Mouse (Mus musculus): ENCODE measurements at regions not wholly inside any gene's neighbourhood (a gene's known extent, or its start where the extent isn't known, plus 50 kb on each side); places are given as distances from the start of the nearest gene placed in this dataset.

DNA sequence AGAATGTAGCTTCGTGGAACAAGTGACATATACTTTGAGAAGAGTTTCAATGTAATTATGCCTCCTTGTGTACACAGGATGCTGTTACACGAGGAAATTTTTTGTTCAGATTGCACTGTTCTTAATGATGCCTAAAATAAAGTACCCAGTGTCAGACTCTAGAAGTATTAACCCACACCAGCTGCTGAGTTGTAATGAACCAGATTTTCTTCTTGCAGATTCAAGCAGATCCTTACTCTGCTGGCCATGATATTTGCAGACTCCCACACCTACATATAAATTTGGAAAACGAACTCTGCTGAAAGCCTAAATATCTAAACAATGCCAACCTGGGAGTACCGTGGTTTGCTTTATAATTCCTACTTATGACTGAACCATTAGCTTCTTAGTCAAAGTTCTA, 2794.2 kb downstream of the 9330182O14Rik start:
- H3K4me3 ChIP-seq (replicated peaks in 1 of 3; ENCODE audit: low read depth in 2 of 3, low read length in 2 of 3, poor library complexity in 1 of 3), result no peak overlapping the region
- H3K27ac ChIP-seq (ENCODE audit: insufficient read depth, low read depth), result no peak overlapping the region
- no peaks in the 10 kb centered on the region for H3K79me2 ChIP-seq (replicated peaks; ENCODE audit: control insufficient read depth, extremely low read depth, insufficient read depth, poor library complexity, severe bottlenecking)
- no peaks in the 10 kb centered on the region for H3K4me1 ChIP-seq (ENCODE audit: control insufficient read depth in 1 of 2, insufficient read depth in 2 of 2)
- no peak for DNase-seq (ENCODE audit: extremely low read depth)
- TF ChIP-seq GABPA (IDR thresholded peaks at IDR 0.05; ENCODE audit: insufficient replicate concordance, low read depth, low read length) (no peak), TCF12 (IDR thresholded peaks at IDR 0.05; ENCODE audit: low read depth, low read length) (no peak), ZMIZ1 (IDR thresholded peaks at IDR 0.05; ENCODE audit: low read depth, low read length) (no peak), SMC3 (IDR thresholded peaks at IDR 0.05; ENCODE audit: low read depth, low read length) (no peak), CHD1 (IDR thresholded peaks at IDR 0.05; ENCODE audit: low read depth, low read length) (no peak), POLR2A (IDR thresholded peaks at IDR 0.05; ENCODE audit: low read depth, low read length) (no peak), ETS1 (conservative IDR thresholded peaks at IDR 0.05; ENCODE audit: low read depth, low read length) (no peak), RCOR1 (conservative IDR thresholded peaks at IDR 0.05; ENCODE audit: low read depth, low read length) (no peak), ZKSCAN1 (IDR thresholded peaks at IDR 0.05; ENCODE audit: borderline replicate concordance, low read depth, low read length) (no peak)
- no peaks in the 10 kb centered on the region for H3K36me3 ChIP-seq (replicated peaks in 1 of 2; ENCODE audit: control insufficient read depth in 1 of 2, insufficient read depth in 1 of 2, low read length in 1 of 2)
- no peaks in the 10 kb centered on the region for H3K9me3 ChIP-seq (replicated peaks; ENCODE audit: low read length)
- H3K4me2 ChIP-seq (ENCODE audit: insufficient read depth, low read depth, poor library complexity, severe bottlenecking), result no peak overlapping the region
- H3K27me3 ChIP-seq (replicated peaks), result no peaks in the 10 kb centered on the region
- H3K9ac ChIP-seq (ENCODE audit: insufficient read depth, low read depth), result no peak overlapping the region
- dilution Hi-C loops (cut with MboI; ENCODE audit: extremely low pct_ligation_motif_present, extremely low pct_unique_long_range_greater_than_20kb, low sequenced_read_pairs), result no loop called here
- in situ Hi-C loops (cut with MboI; ENCODE audit: low pct_ligation_motif_present, low pct_unique_long_range_greater_than_20kb, low sequenced_read_pairs), result no loop called here

DNA sequence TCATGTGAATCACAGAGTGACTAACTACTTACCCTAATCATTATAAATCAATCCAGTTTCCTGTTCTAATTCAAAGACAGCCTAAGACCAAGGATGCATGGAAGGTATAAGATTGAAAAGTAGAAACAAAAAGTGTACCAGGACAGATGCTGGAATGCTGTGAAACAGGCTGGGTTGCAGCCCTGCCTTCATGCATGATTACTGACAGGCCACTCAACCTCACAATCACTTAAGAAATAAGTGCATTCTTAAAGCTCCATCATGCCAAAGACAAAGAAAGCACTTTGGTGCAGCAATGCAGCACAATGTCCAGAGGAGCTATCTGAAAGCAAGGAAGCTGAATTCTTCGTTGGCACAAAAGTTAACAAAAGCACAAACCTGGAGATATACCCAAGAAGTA, 2810.4 kb downstream of the 9330182O14Rik start:
- TF ChIP-seq JUN (IDR thresholded peaks at IDR 0.05; ENCODE audit: insufficient read depth, low read depth, low read length) (no peak), ELF1 (IDR thresholded peaks at IDR 0.05; ENCODE audit: low read depth, low read length) (no peak), TCF12 (IDR thresholded peaks at IDR 0.05; ENCODE audit: low read depth, low read length) (no peak), IRF4 (IDR thresholded peaks at IDR 0.05; ENCODE audit: low read depth, low read length) (no peak), MAZ (IDR thresholded peaks at IDR 0.05; ENCODE audit: low read depth, low read length) (no peak), ETS1 (conservative IDR thresholded peaks at IDR 0.05; ENCODE audit: low read depth, low read length) (no peak), RCOR1 (conservative IDR thresholded peaks at IDR 0.05; ENCODE audit: low read depth, low read length) (no peak)
- dilution Hi-C loops (cut with MboI; ENCODE audit: extremely low pct_ligation_motif_present, extremely low pct_unique_long_range_greater_than_20kb, low sequenced_read_pairs), result no loop called here
- no peaks in the 10 kb centered on the region for H3K36me3 ChIP-seq (replicated peaks in 1 of 2; ENCODE audit: control insufficient read depth in 1 of 2, insufficient read depth in 1 of 2, low read length in 1 of 2)
- no peak overlapping the region for H3K4me2 ChIP-seq (ENCODE audit: insufficient read depth, low read depth, poor library complexity, severe bottlenecking)
- H3K79me2 ChIP-seq (replicated peaks; ENCODE audit: control insufficient read depth, extremely low read depth, insufficient read depth, poor library complexity, severe bottlenecking), result no peaks in the 10 kb centered on the region
- no peak overlapping the region for H3K4me3 ChIP-seq (replicated peaks in 1 of 3; ENCODE audit: low read depth in 2 of 3, low read length in 2 of 3, poor library complexity in 1 of 3)
- DNase-seq (ENCODE audit: extremely low read depth), result no peak
- no peaks in the 10 kb centered on the region for H3K27me3 ChIP-seq (replicated peaks)
- H3K4me1 ChIP-seq (ENCODE audit: control insufficient read depth in 1 of 2, insufficient read depth in 2 of 2), result no peaks in the 10 kb centered on the region
- in situ Hi-C loops (cut with MboI; ENCODE audit: low pct_ligation_motif_present, low pct_unique_long_range_greater_than_20kb, low sequenced_read_pairs), result no loop called here
- no peak overlapping the region for H3K9ac ChIP-seq (ENCODE audit: insufficient read depth, low read depth)
- no peaks in the 10 kb centered on the region for H3K9me3 ChIP-seq (replicated peaks; ENCODE audit: low read length)
- H3K27ac ChIP-seq (ENCODE audit: insufficient read depth, low read depth), result no peak overlapping the region

- Histone ChIP-seq H3K4me1 (ENCODE audit: control insufficient read depth in 1 of 2, insufficient read depth in 2 of 2) (no peaks in the 10 kb centered on the region), H3K79me2 (replicated peaks; ENCODE audit: control insufficient read depth, extremely low read depth, insufficient read depth, poor library complexity, severe bottlenecking) (no peaks in the 10 kb centered on the region), H3K9ac (ENCODE audit: insufficient read depth, low read depth) (no peak overlapping the region), H3K4me3 (replicated peaks in 1 of 3; ENCODE audit: low read depth in 2 of 3, low read length in 2 of 3, poor library complexity in 1 of 3) (no peak overlapping the region), H3K9me3 (replicated peaks; ENCODE audit: low read length) (no peaks in the 10 kb centered on the region), H3K27me3 (replicated peaks) (no peaks in the 10 kb centered on the region), H3K36me3 (replicated peaks in 1 of 2; ENCODE audit: control insufficient read depth in 1 of 2, insufficient read depth in 1 of 2, low read length in 1 of 2) (no peaks in the 10 kb centered on the region), H3K27ac (ENCODE audit: insufficient read depth, low read depth) (no peak overlapping the region), H3K4me2 (ENCODE audit: insufficient read depth, low read depth, poor library complexity, severe bottlenecking) (no peak overlapping the region)
- no peak for DNase-seq (ENCODE audit: extremely low read depth)
- in situ Hi-C loops (cut with MboI; ENCODE audit: low pct_ligation_motif_present, low pct_unique_long_range_greater_than_20kb, low sequenced_read_pairs) (loop anchor here (25.0 kb wide), 1 partner anchor 807 kb away; no protein-coding TSS in a partner anchor), dilution Hi-C loops (cut with MboI; ENCODE audit: extremely low pct_ligation_motif_present, extremely low pct_unique_long_range_greater_than_20kb, low sequenced_read_pairs) (no loop called here)
- TF ChIP-seq CHD2 (IDR thresholded peaks at IDR 0.05; ENCODE audit: low read length) (no peak), MAX (IDR thresholded peaks at IDR 0.05; ENCODE audit: low read length) (no peak), ETS1 (conservative IDR thresholded peaks at IDR 0.05; ENCODE audit: low read depth, low read length) (no peak), CTCF (conservative IDR thresholded peaks at IDR 0.05 in 1 of 2, IDR thresholded peaks at IDR 0.05 in 1 of 2; ENCODE audit: low read depth in 2 of 2, low read length in 2 of 2) (no peak), MAZ (IDR thresholded peaks at IDR 0.05; ENCODE audit: low read depth, low read length) (no peak), UBTF (IDR thresholded peaks at IDR 0.05; ENCODE audit: low read depth, low read length) (no peak), ZMIZ1 (IDR thresholded peaks at IDR 0.05; ENCODE audit: low read depth, low read length) (no peak), ELF1 (IDR thresholded peaks at IDR 0.05; ENCODE audit: low read depth, low read length) (no peak), ZC3H11A (IDR thresholded peaks at IDR 0.05; ENCODE audit: low read depth, low read length) (no peak), RAD21 (IDR thresholded peaks at IDR 0.05; ENCODE audit: low read depth, low read length) (no peak), BHLHE40 (IDR thresholded peaks at IDR 0.05; ENCODE audit: low read depth, low read length) (no peak), MEF2A (IDR thresholded peaks at IDR 0.05; ENCODE audit: borderline replicate concordance, low read depth, low read length) (no peak), E2F4 (IDR thresholded peaks at IDR 0.05; ENCODE audit: insufficient replicate concordance, low read depth, low read length) (no peak), EP300 (IDR thresholded peaks at IDR 0.05; ENCODE audit: low read length) (no peak), GABPA (IDR thresholded peaks at IDR 0.05; ENCODE audit: insufficient replicate concordance, low read depth, low read length) (no peak), KAT2A (IDR thresholded peaks at IDR 0.05; ENCODE audit: insufficient replicate concordance, low read length) (no peak), NELFE (IDR thresholded peaks at IDR 0.05; ENCODE audit: low read depth, low read length) (no peak), NRF1 (IDR thresholded peaks at IDR 0.05; ENCODE audit: low read depth, low read length) (no peak)
Observed at GRCm38 (mm10) chr15:42955167-42955566, 2821.0 kb downstream of the 9330182O14Rik start.

Measured in CH12.LX (cell line).